Mouse (Mus musculus) neural tube, embryonic 11.5 days (tissue): Measurements from ENCODE around the gene Pgghg. TPM values are rescaled to one million over a fixed set of nuclear protein-coding genes. Genes with fewer than 3 reads are reported as not detected.

Experiments used
- ATAC-seq: fragments of 200-750 bp; cut with Nextera tagmentation; 2 replicates; pipeline ENCODE4 v1.8.0; 2017; ENCODE audit warnings: moderate number of reproducible peaks, mild to moderate bottlenecking, moderate TSS enrichment, moderate library complexity; ENCODE audit not compliant: insufficient read depth, low FRiP score, low TSS enrichment
- DNase-seq: peaks from one replicate; pipeline ENCODE4 v3.0.0-alpha.2; 2015; ENCODE audit warnings: low spot score
- H3K27ac ChIP-seq: fragments of 300-500 bp; sonication (generic); 2 replicates; pipeline ENCODE4 v1.5.1; 2014; ENCODE audit warnings: low read depth, mild to moderate bottlenecking, low read length
- H3K27me3 ChIP-seq: fragments of 300-500 bp; sonication (generic); 2 replicates; pipeline ENCODE4 v1.6.1; 2014; ENCODE audit warnings: mild to moderate bottlenecking, low read length, mixed read lengths; ENCODE audit not compliant: control insufficient read depth, insufficient read depth
- H3K36me3 ChIP-seq: fragments of 300-500 bp; sonication (generic); 2 replicates; pipeline ENCODE4 v1.6.1; 2014; ENCODE audit warnings: mild to moderate bottlenecking, low read length, moderate library complexity, mixed read lengths; ENCODE audit not compliant: control insufficient read depth, insufficient read depth
- H3K4me1 ChIP-seq: fragments of 300-500 bp; sonication (generic); 2 replicates; pipeline ENCODE4 v1.6.1; 2014; ENCODE audit warnings: low read length, mixed read lengths; ENCODE audit not compliant: control insufficient read depth, insufficient read depth
- H3K4me2 ChIP-seq: fragments of 300-500 bp; sonication (generic); 2 replicates; pipeline ENCODE4 v1.6.1; 2014; ENCODE audit warnings: low read depth, mild to moderate bottlenecking, moderate library complexity
- H3K4me3 ChIP-seq: fragments of 300-500 bp; sonication (generic); 2 replicates; pipeline ENCODE4 v1.5.1; 2014; ENCODE audit warnings: low read depth, low read length
- H3K9ac ChIP-seq: fragments of 300-500 bp; sonication (generic); 2 replicates; pipeline ENCODE4 v1.6.1; 2014; ENCODE audit warnings: mild to moderate bottlenecking, low read length
- H3K9me3 ChIP-seq: fragments of 300-500 bp; sonication (generic); 2 replicates; pipeline ENCODE4 v1.6.1; 2016; ENCODE audit warnings: low read length; ENCODE audit not compliant: control insufficient read depth
- WGBS: fragments of 180-500 bp; shearing (Covaris S2); extraction: QIAGEN DNeasy Blood & Tissue Kit; methylation state at CpG from one replicate; pipeline ENCODE4 v1.1.7; 2014; 5-methylcytosine and 5-hydroxymethylcytosine counted together
- polyA plus RNA-seq: library from polyadenylated mRNA; unstranded; fragments of >200 nt; fragmentation: Nextera tagmentation; extraction: Ambion mirVana; gene quantifications from 2 replicates; pipeline ENCODE4 v1.2.1, GENCODE M21; 2014

Pgghg gene
- 13.3 and 15.8 TPM in 2 replicates for polyA plus RNA-seq

GRCm38 (mm10) chr7:140941222-140942051, at the start of gene Pgghg:
Pgghg (plus strand) TSS chr7:140941391.
- 4% methylated on average over 33 of the region's 33 CpGs for WGBS
- ATAC-seq, result peak; percentile 85
- no peaks in the 10 kb centered on the region for H3K27me3 ChIP-seq

GRCm38 (mm10) chr7:140894031-140894430, 47.2 kb upstream of the Pgghg start:
- no peak overlapping the region for H3K27ac ChIP-seq
- no peaks in the 10 kb centered on the region for H3K9me3 ChIP-seq
- WGBS, result 92% methylated on average over 7 of the region's 7 CpGs
- H3K36me3 ChIP-seq, result peaks cover 17% of the 10 kb centered on the region
- H3K9ac ChIP-seq, result no peak overlapping the region
- no peaks in the 10 kb centered on the region for H3K27me3 ChIP-seq
- ATAC-seq (no peak), DNase-seq (no peak)
- no peaks in the 10 kb centered on the region for H3K4me1 ChIP-seq
- H3K4me3 ChIP-seq, result no peak overlapping the region
- no peak overlapping the region for H3K4me2 ChIP-seq

More at GRCm38 (mm10) chr7:140941222-140942051, at the start of gene Pgghg:
- peak; percentile 90 for DNase-seq
- Histone ChIP-seq H3K36me3 (no peaks in the 10 kb centered on the region; the same call in 1 of the 2 replicates), H3K4me3 (peak within 1 kb of the TSS; percentile 42), H3K9ac (peak within 1 kb of the TSS; percentile 59), H3K27ac (peak within 1 kb of the TSS; percentile 3; the same call in 1 of the 2 replicates), H3K4me2 (peak within 1 kb of the TSS; percentile 57), H3K9me3 (no peaks in the 10 kb centered on the region), H3K4me1 (peaks cover 10% of the 10 kb centered on the region)

- no peaks in the 10 kb centered on the region for H3K9me3 ChIP-seq
- H3K4me2 ChIP-seq, result no peak overlapping the region
- H3K4me1 ChIP-seq, result no peaks in the 10 kb centered on the region
- H3K9ac ChIP-seq, result no peak overlapping the region
- H3K27ac ChIP-seq, result no peak overlapping the region
- H3K36me3 ChIP-seq, result peaks cover 14% of the 10 kb centered on the region
- H3K27me3 ChIP-seq, result no peaks in the 10 kb centered on the region
- ATAC-seq (no peak), DNase-seq (no peak)
- WGBS, result 89% methylated on average over 3 of the region's 3 CpGs
- H3K4me3 ChIP-seq, result no peak overlapping the region
Measured at GRCm38 (mm10) chr7:140894611-140895010, 46.6 kb upstream of the Pgghg start.

GRCm38 (mm10) chr7:140897863-140898262, 43.3 kb upstream of the Pgghg start:
- H3K27me3 ChIP-seq, result no peaks in the 10 kb centered on the region
- no peak overlapping the region for H3K27ac ChIP-seq
- DNase-seq, result no peak
- H3K36me3 ChIP-seq, result peaks cover 10% of the 10 kb centered on the region
- no peaks in the 10 kb centered on the region for H3K9me3 ChIP-seq
- ATAC-seq, result no peak
- no peak overlapping the region for H3K4me2 ChIP-seq
- no peak overlapping the region for H3K9ac ChIP-seq
- H3K4me3 ChIP-seq, result no peak overlapping the region
- WGBS, result 90% methylated on average over 7 of the region's 7 CpGs
- no peaks in the 10 kb centered on the region for H3K4me1 ChIP-seq

- no peak overlapping the region for H3K9ac ChIP-seq
- no peak overlapping the region for H3K4me2 ChIP-seq
- H3K4me3 ChIP-seq, result no peak overlapping the region
- H3K27ac ChIP-seq, result no peak overlapping the region
- H3K36me3 ChIP-seq, result peaks cover 9% of the 10 kb centered on the region
- ATAC-seq, result no peak
- H3K27me3 ChIP-seq, result no peaks in the 10 kb centered on the region
- WGBS, result 85% methylated on average over 3 of the region's 3 CpGs
- no peaks in the 10 kb centered on the region for H3K9me3 ChIP-seq
- no peaks in the 10 kb centered on the region for H3K4me1 ChIP-seq
- no peak for DNase-seq
Measured at GRCm38 (mm10) chr7:140899121-140899520, 42.1 kb upstream of the Pgghg start.

- 82% methylated on average over 10 of the region's 10 CpGs for WGBS
- Histone ChIP-seq H3K9me3 (no peaks in the 10 kb centered on the region), H3K27ac (no peak within 1 kb of the TSS), H3K4me2 (no peak within 1 kb of the TSS), H3K9ac (no peak within 1 kb of the TSS; the same call in 1 of the 2 replicates), H3K36me3 (peaks cover 6% of the 10 kb centered on the region), H3K4me1 (no peaks in the 10 kb centered on the region), H3K4me3 (no peak within 1 kb of the TSS), H3K27me3 (no peaks in the 10 kb centered on the region)
- ATAC-seq (no peak), DNase-seq (no peak)
Measured at GRCm38 (mm10) chr7:140900220-140900619, 41.0 kb upstream of the Pgghg start, which contains the start of gene Cox8b. Cox8b (minus strand) TSS chr7:140900446.

- Histone ChIP-seq H3K4me1 (no peaks in the 10 kb centered on the region), H3K27me3 (no peaks in the 10 kb centered on the region), H3K4me2 (no peak overlapping the region), H3K4me3 (no peak overlapping the region), H3K27ac (no peak overlapping the region), H3K36me3 (peaks cover 3% of the 10 kb centered on the region; the same call in 1 of the 2 replicates), H3K9ac (no peak overlapping the region), H3K9me3 (no peaks in the 10 kb centered on the region)
- 82% methylated on average over 15 of the region's 15 CpGs for WGBS
- no peak for ATAC-seq
- no peak for DNase-seq
Measured at GRCm38 (mm10) chr7:140902036-140902875, 38.9 kb upstream of the Pgghg start.

GRCm38 (mm10) chr7:140903212-140903611, 38.0 kb upstream of the Pgghg start:
- no peak overlapping the region for H3K9ac ChIP-seq
- no peaks in the 10 kb centered on the region for H3K27me3 ChIP-seq
- ATAC-seq (no peak), DNase-seq (peak; percentile 82)
- no peaks in the 10 kb centered on the region for H3K36me3 ChIP-seq
- WGBS, result 26% methylated on average over 13 of the region's 13 CpGs
- no peaks in the 10 kb centered on the region for H3K9me3 ChIP-seq
- no peak overlapping the region for H3K4me3 ChIP-seq
- no peak overlapping the region for H3K4me2 ChIP-seq
- H3K27ac ChIP-seq, result no peak overlapping the region
- H3K4me1 ChIP-seq, result no peaks in the 10 kb centered on the region
